Comparison of ENCODE assay signal across 22 mouse cellular contexts in genomic region chr11:118831730-118832129, GRCm38 (mm10).
DNase-seq lines count a peak whose midpoint lies in the region; ATAC-seq and TF ChIP-seq lines count a peak whose summit lies in the region.
"Had no signal": no experiment of that assay in that cellular context is flagged by ENCODE, and none has a peak within 500 bp of the region (broad histone marks: within the 10 kb centered on the region; RNA-seq: fewer than 3 reads in every experiment).

No protein-coding gene starts in this region.

- H3K4me1 ChIP-seq in intestine, postnatal 0 days (replicated peaks; ENCODE audit: control insufficient read depth, insufficient read depth, low read length) = peaks cover 7% of the 10 kb centered on the region; the same call in 1 of the 2 replicates
- peaks cover 8% of the 10 kb centered on the region; the same call in 1 of the 2 replicates for H3K4me1 ChIP-seq in intestine, embryonic 15.5 days (replicated peaks)
- H3K4me1 ChIP-seq: heart, embryonic 13.5 days; lung, embryonic 15.5 days had no signal

- H3K9me3 ChIP-seq in intestine, postnatal 0 days (ENCODE audit: control insufficient read depth) = no peaks in the 10 kb centered on the region
- H3K9me3 ChIP-seq in intestine, embryonic 15.5 days = no peaks in the 10 kb centered on the region
- H3K9me3 ChIP-seq: forebrain, embryonic 13.5 days; heart, embryonic 13.5 days; lung, embryonic 15.5 days; neural tube, embryonic 12.5 days had no signal

- no peak overlapping the region for H3K4me2 ChIP-seq in intestine, postnatal 0 days (replicated peaks; ENCODE audit: low read depth)
- H3K4me2 ChIP-seq in intestine, embryonic 15.5 days (replicated peaks) = no peak overlapping the region
- H3K4me2 ChIP-seq: forebrain, embryonic 13.5 days; heart, embryonic 13.5 days; hindbrain, embryonic 13.5 days; lung, embryonic 15.5 days; midbrain, embryonic 11.5 days; neural tube, embryonic 12.5 days had no signal

- H3K9ac ChIP-seq in intestine, postnatal 0 days (ENCODE audit: low read depth, low read length) = no peak overlapping the region
- H3K9ac ChIP-seq in intestine, embryonic 15.5 days = no peak overlapping the region
- H3K9ac ChIP-seq: forebrain, embryonic 13.5 days; heart, embryonic 13.5 days; hindbrain, embryonic 13.5 days; liver, embryonic 14.5 days; lung, embryonic 15.5 days; neural tube, embryonic 12.5 days had no signal

- TF ChIP-seq CTCF in intestine, postnatal 0 days (IDR thresholded peaks at IDR 0.05; ENCODE audit: low read depth) = peak; percentile 25; the same call in 1 of the 2 replicates
- TF ChIP-seq CTCF in gastrocnemius, adult 2 months (IDR thresholded peaks at IDR 0.05) = no peak

- intact Hi-C loops in gastrocnemius, adult 2 months (cut with DNase I) = no loop called here

- H3K4me3 ChIP-seq in intestine, postnatal 0 days (ENCODE audit: low read depth, low read length) = no peak overlapping the region
- H3K4me3 ChIP-seq in intestine, embryonic 15.5 days (replicated peaks) = no peak overlapping the region
- no peak overlapping the region for H3K4me3 ChIP-seq in gastrocnemius, adult 2 months
- H3K4me3 ChIP-seq: erythroblast, embryonic 14.5 days; forebrain, embryonic 13.5 days; heart, embryonic 13.5 days; hindbrain, embryonic 13.5 days; lung, embryonic 15.5 days; neural tube, embryonic 12.5 days had no signal

- no peak for ATAC-seq in intestine, postnatal 0 days
- no peak for ATAC-seq in intestine, embryonic 15.5 days
- ATAC-seq in granulocyte monocyte progenitor cell, adult 5-6 weeks (replicated peaks; ENCODE audit: poor library complexity, severe bottlenecking) = no peak
- ATAC-seq: forebrain, embryonic 13.5 days had no signal

- no peak overlapping the region for H3K27ac ChIP-seq in intestine, postnatal 0 days (ENCODE audit: low read depth, low read length)
- H3K27ac ChIP-seq in intestine, embryonic 15.5 days = no peak overlapping the region
- no peak overlapping the region for H3K27ac ChIP-seq in gastrocnemius, adult 2 months
- H3K27ac ChIP-seq: heart, embryonic 13.5 days; hindbrain, embryonic 13.5 days; liver, embryonic 14.5 days; lung, embryonic 15.5 days; macrophage; neural tube, embryonic 12.5 days had no signal

- no peaks in the 10 kb centered on the region for H3K36me3 ChIP-seq in intestine, postnatal 0 days (ENCODE audit: control insufficient read depth, insufficient read depth)
- no peaks in the 10 kb centered on the region for H3K36me3 ChIP-seq in intestine, embryonic 15.5 days
- H3K36me3 ChIP-seq: heart, embryonic 13.5 days; hindbrain, embryonic 13.5 days; lung, embryonic 15.5 days; neural tube, embryonic 12.5 days had no signal

- peak; percentile 91 for DNase-seq in brain, adult 2 months (ENCODE audit: low read depth, low spot score)
- peak; percentile 69 for DNase-seq in cerebellum, adult 11 months
- DNase-seq in cerebellum, postnatal 10 days = peak; percentile 67 to 75
- DNase-seq in gastrocnemius, adult 2 months = no peak
- DNase-seq: adrenal gland, adult 8-10 months; kidney, adult 11 months; kidney, postnatal 10 days; layer of hippocampus, adult 9-11 months; right cerebral cortex, postnatal 4 days; thymus, postnatal 14 days had no signal

- H3K27me3 ChIP-seq in intestine, postnatal 0 days (replicated peaks; ENCODE audit: control insufficient read depth, insufficient read depth, low read length) = no peaks in the 10 kb centered on the region
- H3K27me3 ChIP-seq in intestine, embryonic 15.5 days (replicated peaks) = no peaks in the 10 kb centered on the region
- H3K27me3 ChIP-seq: forebrain, embryonic 13.5 days; hindbrain, embryonic 13.5 days; lung, embryonic 15.5 days; neural tube, embryonic 12.5 days had no signal

- 77% methylated on average over 7 of the region's 7 CpGs for WGBS in intestine, postnatal 0 days
- 59% methylated on average over 7 of the region's 7 CpGs for WGBS in intestine, embryonic 15.5 days
